Mouse (Mus musculus) CD4-positive, CD25-positive, alpha-beta regulatory T cell, adult 2 months (primary cell): ENCODE results near the gene Tk1.
"Not testable (repeated sequence)": the region's sequence is repeated elsewhere in the genome, so short reads cannot be mapped to it uniquely, and the experiment has no call there.

Experiments used
- DNase-seq: peaks from one replicate; pipeline ENCODE4 v3.0.0-alpha.2; 2012; ENCODE audit warnings: low read depth, low spot score

Gene Tk1

DNA sequence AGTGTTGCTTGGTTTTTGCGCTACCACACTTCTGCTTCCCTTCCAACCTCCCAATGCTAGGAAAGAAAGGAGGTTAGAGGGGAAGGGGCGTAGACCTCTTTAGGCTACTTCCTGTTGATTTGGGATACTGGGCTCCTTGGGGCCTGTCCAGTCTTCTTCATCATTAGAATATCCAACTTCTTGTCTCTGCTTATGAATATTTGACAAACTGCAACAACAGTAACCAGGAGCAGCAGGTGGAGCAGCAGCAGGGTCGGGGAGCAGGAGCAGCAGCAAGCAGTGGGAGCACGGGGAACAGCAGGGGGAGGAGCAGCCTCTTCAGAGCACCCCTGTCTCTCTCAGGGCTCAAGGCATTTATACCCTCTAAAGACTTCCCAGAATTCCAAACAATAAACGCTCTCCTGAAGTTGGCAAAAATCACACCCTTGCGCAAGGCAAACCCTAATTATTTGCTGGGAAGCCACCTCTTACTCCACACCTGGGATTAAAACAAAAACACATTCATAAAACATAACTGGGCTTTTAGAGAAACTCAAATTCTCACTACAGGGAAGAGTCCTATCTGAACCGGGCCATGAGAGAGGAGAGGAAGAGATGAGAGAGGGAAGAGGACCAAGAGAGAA lies 21.8 kb upstream of the Tk1 start:
- no peak for DNase-seq

DNA sequence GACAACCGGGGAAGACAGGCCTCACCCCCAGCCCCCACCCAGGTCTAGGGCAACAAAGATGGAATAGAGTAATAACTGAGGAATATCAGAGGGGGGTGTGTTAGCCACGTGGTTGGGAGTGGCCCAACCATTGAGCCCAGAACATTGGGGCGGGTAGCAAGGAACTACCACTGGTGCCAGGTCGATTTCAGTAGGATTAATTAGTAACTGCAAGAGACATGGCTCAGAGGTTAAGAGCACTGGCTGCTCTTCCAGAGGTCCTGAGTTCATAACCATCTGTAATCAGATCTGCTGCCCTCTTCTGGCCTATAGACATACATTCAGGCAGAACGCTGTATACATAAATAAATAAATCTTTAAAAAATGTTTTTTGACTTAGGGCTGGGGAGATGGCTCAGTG lies 20.7 kb upstream of the Tk1 start:
- DNase-seq, result peak; percentile 53

DNA sequence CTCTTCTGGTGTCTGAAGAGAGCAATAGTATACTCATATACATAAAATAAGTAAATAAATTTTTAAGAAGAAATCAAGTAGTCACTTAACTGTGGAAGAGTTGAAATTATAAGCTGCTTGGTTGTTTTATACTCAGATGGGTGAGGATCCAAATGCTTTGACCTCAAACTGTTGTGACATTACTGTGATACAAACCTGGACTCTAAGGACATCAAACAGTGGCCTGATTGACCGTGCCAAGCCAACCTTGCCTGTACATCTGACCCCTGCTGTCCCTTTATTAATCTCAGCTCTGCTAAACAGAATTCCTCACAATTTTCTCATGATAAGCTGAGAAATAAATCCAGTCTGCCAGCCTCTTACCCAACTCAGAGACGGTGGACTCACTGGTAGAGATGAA lies 19.8 kb upstream of the Tk1 start:
- no peak for DNase-seq

DNA sequence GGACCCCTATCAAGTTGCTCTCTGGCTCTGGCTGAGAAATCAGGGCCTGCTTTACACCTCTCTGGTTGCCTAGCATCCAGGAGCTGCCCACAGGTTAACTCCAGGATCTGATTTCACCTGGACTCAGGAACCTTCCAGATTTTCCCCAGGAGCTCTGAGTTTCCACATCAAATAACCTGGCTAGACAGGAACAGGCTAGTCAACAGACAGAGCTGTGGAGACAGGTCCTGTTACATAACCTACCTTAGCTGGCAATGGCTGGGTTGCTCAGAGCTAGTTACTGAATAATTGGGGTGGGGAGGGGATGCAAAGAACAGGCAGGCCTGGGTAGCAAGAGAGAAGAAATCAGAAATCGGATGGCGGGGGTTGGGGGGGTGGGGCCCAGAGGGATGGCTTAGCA lies 19.1 kb upstream of the Tk1 start:
- DNase-seq, result no peak

DNA sequence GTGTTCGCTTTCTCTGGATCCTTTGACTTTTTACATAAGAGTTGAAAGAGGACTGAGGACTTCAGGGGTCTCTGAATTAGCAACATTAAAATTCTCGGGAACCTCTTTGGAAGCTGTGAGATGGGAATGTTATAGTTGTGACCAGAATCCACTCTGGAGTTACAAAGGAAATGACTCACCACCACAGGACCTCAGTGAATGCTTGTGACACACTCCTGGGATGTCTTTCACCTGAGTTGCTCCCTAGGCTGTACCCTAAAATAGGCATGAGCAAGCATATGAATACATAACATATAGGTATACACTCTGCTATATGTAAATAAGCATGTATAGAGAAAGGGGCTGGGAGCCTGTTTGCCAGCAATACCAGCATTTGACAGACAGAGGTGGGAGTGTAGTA lies 17.5 kb upstream of the Tk1 start:
- DNase-seq, result no peak

DNA sequence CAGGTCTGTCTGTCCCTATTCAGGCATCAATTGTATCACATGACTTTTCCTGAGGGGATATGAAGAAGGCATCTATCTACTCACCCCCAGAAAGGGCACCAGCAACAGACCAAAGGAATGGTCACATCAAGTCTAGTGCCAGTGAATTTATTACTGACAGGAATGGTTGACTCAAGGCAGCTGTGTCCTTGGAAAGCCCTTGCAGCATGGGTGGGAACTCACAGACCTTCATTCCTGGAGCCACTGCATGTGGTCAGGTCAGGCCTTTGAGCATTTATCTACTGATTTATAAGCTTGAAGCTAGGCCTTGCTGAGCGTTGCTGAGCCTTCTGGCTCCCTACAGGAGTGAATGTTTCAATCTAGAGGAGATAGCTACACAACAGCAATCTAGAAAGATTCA lies 15.0 kb upstream of the Tk1 start:
- no peak for DNase-seq

DNA sequence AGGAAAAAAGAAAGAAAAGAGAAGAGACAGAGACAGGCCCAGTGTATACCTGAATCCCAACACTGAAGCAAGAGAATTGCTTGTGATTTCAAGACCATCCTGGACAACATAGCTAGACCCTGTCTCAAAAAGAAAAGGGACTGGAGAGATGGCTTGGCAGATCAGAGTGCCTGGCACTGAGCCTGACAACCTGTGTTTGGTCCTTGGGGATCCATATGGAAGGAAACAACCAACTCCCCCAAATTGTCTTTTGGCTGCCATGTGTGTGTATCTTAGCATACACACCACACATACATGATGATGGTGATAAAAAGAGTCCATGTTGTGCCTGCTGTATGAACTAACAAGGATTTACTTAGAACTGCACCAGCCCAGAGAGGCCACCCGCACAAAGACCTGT lies 13.1 kb upstream of the Tk1 start:
- DNase-seq, result no peak

DNA sequence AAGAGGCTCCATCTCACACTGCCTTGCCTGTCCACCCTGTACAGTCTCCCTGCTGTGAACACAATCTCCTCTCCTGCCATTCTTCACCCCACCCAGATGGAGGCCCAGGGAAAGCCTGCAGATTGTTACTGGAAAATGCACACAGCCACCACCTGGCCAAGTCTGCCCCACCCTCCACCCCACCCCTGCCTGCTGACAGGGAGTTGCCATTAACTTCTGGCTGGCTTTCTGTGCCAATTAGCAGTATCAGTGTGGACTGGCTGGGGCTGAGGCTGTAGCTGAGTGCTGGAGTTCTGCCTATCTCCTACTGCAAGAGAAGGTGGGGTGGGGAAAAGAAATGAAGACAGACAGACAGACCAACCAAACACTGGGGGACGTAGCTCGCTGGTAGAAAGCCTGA lies 12.7 kb upstream of the Tk1 start:
- no peak for DNase-seq

DNA sequence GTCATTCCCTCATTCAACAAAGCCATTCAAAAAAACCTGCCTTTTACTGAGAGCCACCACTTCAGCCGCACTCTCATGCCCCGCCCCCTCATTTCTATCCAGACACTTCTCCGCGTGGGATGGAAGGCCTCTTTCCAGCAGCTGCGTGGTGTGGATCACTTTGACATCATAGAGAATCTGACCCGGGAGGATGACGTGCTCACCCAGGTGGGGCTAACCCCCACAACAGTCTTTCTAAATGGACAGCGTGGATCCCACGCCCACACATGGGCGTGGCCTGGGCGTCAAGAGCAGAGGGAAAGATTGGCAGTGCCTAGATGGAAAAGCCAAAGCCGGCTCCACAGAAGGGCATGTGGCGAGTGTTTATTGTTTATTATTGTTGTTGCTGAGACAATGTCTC lies 10.4 kb upstream of the Tk1 start:
- DNase-seq, result no peak

DNA sequence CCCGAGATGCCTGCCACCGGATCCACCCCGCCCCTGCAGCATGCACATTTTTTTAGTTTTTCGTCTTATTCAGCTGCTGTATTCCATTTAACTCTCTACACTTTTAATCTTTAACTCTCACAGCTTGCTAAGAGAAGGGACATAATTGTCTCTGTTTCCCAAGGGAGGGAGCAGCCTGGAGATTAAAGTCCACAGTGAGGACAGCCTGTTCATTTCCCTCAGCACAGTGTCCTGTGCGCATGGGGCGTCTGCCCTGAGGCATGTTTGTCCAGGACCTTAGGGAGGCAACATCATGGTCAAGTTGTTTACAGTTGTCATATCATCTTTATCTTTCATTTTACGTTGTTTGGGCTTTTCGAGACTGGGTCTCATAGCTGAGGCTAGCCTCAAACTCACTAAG lies 8.2 kb upstream of the Tk1 start:
- no peak for DNase-seq

DNA sequence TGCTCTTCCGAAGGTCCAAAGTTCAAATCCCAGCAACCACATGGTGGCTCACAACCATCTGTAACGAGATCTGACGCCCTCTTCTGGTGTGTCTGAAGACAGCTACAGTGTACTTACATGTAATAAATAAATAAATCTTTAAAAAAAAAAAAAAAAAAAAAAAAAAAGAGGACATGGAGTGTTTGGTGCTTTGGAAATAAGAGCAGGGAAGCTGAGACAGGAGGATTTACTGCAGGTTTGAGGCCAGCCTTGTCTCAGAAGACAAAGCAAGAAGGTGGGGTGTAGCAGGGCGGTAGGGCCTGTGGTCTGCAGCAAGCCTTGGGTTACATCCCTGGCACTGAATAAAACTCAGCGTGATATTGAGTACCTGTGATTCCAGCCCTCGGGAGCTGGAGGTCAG lies 7.6 kb upstream of the Tk1 start:
- not testable (repeated sequence) for DNase-seq

DNA sequence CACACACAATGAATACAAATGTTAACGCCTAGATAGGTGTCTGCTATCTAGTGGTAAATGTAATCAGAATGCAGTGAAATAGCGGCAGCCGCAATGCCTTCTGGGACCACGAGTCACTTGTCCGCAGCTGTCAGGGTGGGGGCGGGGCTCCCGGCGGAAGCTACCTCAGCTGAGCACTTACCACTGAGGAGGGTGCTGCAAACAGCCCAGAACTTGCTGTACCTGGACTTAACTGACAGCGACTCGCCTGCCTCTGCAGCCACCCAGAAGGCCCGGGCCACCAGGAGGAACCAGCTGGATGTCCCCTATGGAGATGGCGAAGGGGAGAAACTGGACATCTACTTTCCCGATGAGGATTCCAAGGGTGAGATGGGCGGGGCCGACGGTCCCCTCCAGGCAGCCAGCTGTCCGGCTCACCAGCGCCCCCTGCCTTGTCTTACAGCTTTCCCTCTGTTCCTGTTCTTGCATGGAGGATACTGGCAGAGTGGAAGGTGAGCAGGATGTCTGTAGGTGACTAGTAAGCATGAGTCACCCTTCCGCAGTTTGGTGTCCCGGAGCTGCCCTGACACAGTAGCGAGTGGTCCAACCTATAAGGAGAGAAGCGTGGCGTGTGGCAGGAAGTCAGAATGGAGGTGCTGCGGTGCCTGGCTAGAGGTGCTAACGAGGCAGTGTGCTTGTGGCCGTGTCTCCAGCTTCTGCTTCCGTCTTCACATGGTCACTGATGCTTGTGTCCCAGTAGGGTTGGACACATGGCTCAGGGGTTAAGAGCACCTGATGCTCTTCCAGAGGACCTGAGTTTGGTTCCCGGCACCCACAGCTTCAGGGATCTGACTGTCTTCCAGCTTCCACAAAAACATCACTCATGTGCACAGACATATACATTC lies 6.4 kb upstream of the Tk1 start:
- DNase-seq, result peak; percentile 98

DNA sequence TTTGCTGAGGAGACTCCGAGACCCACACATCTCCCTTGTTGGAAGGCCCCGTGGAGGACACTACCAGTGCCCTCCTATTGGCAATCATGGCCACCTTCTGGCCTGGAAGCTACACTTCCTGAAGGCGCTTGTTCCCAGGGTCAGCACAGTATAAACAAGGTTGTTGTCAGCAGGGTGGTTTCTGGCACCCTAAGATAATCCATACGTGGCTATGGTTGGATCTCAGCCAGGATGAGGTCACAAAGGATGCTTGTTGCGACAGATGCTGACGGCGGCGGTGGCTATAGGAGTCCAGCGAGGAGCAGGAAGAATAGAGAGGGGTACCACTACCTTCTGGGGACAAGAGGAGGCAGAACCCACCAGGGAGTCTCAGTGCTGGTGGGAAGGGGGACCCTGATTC lies 4.5 kb upstream of the Tk1 start:
- DNase-seq, result no peak

DNA sequence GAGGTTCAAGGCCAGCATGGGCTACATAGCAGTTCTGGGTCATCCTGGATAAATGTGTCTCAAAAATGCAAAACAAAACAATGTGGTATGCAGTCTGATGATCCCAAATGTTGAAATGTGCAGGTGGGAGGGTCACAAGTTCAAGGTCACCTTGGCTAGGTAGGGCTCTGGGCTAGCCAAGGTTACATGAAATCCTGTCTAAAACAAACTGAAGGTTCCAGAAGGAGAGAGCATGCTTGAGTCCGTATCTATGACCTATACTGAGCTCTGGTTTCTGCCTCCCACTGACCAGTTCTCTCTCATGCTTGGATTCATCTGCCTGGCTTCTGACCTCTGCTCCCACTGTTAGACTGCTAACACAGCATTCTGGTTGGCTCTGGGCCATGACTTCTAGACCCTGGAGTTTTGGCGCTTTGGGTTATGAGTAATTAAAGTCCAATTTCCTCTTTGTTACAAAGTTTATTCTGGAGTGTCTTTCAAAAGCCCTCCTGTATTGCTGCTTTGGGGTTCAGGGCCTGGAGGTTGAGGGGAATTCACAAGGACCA lies 3.9 kb upstream of the Tk1 start:
- no peak for DNase-seq

DNA sequence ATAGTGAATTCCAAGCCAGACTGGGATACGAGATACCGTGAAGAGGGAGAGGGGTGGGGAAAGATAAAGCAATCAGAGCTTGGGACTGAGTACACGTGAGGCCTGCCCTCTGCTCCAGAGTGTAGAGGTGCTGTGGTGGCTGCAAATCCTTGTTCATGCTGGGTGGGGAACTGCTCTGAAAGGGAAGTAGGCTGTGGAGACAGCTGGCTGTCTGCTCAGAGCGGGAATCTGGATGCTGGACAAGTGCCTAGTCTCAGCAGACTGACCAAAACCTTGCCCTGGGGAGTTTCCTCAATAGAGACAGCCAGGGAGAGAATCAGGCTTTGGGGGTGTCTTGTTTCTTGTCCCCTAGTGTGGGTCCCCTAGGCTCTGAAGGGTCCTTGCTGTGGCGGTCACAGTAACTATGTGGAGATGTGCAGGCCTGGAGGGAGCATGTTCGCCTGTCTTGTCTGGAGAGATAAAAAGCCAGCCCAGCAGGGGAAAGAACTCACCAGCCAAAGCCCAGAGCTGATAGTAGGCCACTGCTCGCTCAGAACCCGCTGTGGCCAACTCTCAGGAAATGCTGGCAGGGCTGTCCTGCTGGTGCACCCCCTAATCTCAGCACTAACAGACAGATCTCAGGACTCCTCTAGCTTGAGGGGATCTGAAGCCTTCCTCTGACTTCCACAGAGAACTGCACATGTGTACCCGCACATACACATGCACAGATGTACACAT lies 3.2 kb upstream of the Tk1 start:
- no peak for DNase-seq

DNA sequence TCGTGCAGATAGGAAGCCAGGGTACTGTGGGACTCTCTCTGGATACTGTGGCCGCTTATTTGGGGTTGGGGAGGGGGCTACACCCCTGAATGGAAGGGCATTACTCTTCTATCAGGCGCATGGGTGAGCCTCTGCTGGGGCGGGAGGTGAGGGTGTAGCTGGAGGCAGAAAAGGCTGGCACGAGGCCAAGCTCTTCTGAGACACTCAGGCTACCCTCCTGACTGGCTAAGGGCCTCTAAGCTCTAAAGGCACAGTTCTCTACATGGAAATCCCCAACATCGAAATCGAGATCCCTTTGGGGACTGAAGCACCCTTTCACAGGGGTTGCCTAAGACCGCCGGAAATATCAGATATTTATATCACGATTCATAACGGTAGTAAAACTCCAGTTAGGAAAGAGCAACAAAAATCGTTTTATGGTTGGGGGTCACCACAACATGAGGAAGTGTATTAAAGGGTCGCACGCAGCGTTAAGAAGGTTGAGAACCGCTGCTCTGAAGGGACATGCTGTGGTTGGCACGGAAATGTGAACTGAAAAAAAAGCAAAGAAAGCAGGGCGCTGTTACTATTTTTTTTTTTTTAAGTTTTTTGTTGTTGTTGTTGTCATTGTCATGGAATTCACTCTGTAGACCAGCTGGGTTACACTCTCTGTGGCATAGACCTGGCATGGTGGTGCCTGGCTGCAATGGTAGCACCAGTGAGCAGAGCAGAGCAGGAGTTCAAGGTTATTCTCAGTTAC lies 2.4 kb upstream of the Tk1 start:
- DNase-seq, result peak; percentile 93

DNA sequence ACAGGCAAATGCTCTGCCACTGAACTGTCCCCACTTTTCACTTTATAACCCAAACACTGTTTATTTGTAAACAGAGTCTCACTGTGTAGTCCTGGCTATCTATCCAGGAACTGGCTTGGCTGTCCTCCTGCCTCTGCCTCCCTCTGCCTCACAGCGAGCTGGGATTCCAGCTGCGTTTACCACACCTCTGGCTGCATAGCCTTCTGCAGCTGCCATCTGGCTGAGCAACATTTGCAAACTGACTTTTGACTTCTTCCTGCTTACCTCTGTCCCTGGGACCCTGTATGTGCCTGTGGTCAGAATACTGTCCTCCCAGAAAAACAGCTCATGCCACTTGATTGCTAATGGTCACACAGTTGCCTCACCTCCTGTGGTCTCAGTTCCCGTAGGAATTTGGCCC lies 1.5 kb upstream of the Tk1 start:
- DNase-seq, result no peak

DNA sequence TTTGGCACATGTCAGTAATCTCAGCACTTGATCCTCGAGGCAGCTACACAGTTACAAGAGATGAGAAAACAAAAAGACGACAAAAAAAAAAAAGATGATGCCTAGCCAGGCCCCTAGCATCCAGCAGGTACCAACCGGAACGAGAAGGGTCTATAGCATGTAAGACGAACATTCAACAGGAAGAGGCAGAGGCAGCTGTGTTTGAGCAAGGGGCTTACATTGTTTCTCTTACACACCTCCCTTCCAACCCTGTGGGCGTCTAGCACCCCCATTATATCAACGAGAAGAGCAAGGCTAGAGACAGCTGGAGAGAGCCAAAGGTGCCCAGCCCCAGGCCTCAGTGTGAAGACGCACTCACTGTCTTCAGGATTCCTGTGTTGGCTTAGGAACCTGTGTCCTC lies 1.0 kb upstream of the Tk1 start:
- no peak for DNase-seq

DNA sequence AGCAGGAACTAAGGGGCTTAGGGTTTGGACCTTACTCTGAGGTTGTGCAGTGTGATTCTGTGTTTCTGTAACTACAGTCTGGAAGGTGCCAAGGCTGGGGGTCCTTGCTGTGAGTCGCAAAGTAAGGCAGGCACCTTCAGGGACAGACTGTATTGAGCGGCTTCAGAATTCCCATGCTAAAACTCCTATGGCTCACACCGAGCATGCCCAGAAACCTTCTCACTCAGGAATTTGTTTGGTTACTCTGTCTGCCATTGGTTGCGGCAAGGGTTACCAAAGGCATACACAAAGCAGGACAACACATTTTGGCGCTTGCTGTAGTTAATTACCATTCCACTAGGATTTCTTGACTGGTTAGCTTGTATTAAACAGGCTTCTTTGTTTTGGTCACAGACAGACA lies 272 bp upstream of the Tk1 start:
- DNase-seq, result no peak

DNA sequence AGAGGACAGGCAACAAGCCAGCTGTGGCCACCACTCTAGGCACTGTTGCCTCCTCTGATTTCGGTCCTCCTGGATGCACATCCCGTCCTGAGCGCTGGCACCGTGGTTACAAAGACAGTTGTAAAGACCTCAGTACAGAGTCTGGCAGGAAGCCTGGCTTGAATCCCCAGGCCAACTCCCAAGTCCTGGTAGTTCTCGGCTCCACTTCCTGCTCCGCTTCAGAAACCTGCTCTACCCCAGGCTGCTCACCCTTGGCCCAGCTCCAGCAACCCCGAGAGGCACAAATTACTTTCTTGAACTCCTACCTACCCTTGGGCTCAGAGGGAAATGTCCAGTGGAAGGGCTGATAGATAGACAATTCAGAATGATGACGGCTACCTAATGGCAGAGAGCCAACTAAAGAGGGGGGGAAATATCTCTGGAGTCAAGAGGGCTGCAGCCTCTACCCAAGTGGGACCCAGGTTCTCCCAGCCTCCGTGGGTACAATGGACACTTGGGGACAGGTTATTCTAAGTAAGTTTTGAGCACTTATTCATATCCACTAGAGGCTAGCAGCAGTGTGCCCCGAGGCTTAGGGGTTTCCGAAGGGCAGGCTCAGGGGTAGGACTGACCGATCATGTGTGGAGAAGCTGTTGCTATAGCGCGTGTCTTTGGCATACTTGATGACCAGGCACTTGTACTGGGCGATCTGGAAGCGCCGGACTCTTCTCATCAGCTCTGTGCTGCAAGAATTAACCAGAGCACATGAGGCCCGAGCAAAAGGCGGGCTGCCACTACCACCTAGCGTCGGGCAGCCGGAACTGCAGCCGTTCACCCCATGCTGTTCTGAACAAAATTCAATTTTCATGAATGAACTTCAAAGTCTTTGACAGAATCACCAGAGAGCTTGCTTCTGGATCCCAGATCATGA lies 1.6 kb downstream of the Tk1 start:
- peak; percentile 89 for DNase-seq

DNA sequence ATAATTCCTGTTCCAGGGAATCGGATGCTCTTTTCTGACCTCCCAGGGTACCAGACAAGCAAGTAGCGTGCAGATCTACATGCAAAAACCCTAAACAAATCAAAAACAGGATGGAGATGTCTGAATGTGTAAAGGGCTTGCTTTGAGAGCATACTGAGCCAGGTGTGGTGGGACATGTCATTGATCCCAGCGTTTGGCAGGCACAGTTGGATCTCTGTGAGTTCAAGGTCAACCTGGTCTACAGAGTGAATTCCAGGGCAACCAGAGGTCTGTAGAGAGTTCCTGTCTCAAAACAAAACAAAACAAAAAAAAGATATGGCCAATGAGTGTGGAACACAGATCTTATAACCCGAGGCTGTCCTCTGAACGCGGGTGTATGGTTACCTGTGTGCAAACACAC lies 2.5 kb downstream of the Tk1 start:
- no peak for DNase-seq
